Mouse (Mus musculus): ENCODE results near the gene Lmf1. TPM values are rescaled to one million over a fixed set of nuclear protein-coding genes. Genes with fewer than 3 reads are reported as not detected.

The Lmf1 gene
- polyA plus RNA-seq, 1 experiment from 2014 or later = 15.0 TPM

DNA sequence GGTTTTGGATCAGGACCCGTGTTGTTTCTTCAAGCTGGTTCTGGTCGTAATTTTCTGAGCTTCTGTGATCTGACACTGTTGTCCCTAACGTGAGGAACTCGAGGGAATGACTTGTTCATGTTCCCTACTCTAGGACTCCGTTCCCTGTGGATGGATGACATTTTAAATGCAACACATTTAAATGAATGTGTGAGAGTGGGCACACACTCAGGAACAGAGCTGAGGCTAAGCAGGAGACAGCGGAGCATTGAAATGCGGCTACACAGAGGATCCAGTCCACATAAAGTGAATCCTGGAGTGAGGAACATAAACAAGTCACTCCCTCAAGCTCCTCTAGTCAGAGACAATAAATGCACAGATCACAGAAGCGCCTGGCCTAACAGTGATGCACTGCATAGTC is 73.4 kb downstream of the Lmf1 start:
- no peaks in the 10 kb centered on the region for H3K9me3 ChIP-seq (replicated peaks)

DNA sequence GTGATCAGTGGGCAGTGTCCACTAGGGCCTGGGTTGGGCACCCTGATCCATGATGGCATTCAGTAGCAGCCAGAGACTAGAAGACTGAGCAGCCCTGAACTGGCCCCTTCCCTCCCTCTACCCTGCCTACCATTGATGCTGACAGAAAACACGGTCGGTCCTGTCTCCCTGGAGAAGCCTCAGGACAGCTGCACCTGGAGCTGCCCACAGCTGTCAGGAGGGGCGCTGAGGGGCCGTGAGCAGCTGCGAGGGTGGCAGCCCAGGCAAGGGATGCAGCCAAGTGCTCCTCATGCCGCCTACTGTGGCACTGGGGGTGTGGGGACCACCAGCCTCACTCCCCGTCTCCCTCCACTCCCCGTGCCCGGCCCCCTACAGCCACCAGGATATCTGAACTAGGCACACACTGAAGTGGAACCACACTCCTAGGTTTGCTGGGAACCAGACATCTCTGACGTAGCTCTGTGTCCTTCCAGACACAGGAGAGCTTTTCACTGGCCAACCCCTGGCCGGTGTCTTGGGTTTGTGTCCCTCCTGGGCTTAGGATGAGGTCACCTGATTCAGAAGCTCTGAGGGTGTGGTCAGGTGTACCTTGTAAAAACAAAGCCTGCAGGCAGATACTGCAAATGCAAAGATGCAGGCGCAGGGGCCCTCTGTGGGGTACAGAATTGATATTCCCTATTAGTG is 77.4 kb downstream of the Lmf1 start:
- WGBS (ENCODE audit: insufficient replicate concordance) = 70% methylated on average over 12 of the region's 12 CpGs
- Histone ChIP-seq H3K36me3 (0 out of 2 replicates have a peak, but pooled peaks cover 3% of the 10 kb centered on the region), H3K4me3 (no peak overlapping the region), H3K9ac (no peak overlapping the region), H3K4me1 (peaks cover 6% of the 10 kb centered on the region; the same call in 1 of the 2 replicates), H3K9me3 (replicated peaks) (no peaks in the 10 kb centered on the region), H3K27me3 (replicated peaks) (no peaks in the 10 kb centered on the region), H3K4me2 (no peak overlapping the region), H3K27ac (no peak overlapping the region)
- ATAC-seq = no peak

More for the DNA sequence above, 73.4 kb downstream of the Lmf1 start:
- Histone ChIP-seq H3K27me3 (replicated peaks) (no peaks in the 10 kb centered on the region), H3K4me1 (peaks cover 6% of the 10 kb centered on the region; the same call in 1 of the 2 replicates), H3K4me2 (no peak overlapping the region), H3K9ac (no peak overlapping the region), H3K4me3 (no peak overlapping the region), H3K36me3 (peaks cover 3% of the 10 kb centered on the region; the same call in 1 of the 2 replicates), H3K27ac (no peak overlapping the region)
- WGBS (ENCODE audit: insufficient replicate concordance) = 65% methylated on average over 8 of the region's 8 CpGs
- ATAC-seq = no peak

DNA sequence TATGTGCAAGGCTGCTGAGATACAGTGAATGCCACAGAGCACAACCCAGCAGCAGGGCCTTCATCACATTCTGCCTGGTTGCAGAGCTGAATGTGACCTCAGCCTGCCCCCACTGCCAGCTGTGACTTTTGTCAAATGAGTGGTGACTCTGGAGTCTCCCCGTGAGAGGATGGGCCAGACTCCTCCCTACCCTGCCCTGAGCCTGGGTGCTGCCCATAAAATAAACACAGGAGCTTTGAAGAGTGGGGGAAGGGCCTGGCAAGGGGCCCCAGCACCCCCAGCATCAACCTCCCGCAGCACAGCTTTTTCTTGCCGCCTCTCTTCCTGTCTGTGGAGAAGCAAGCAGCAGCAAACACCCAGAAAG is 77.9 kb downstream of the Lmf1 start:
- Histone ChIP-seq H3K27ac (no peak overlapping the region), H3K9ac (no peak overlapping the region), H3K4me3 (no peak overlapping the region), H3K9me3 (replicated peaks) (no peaks in the 10 kb centered on the region), H3K4me2 (no peak overlapping the region), H3K4me1 (peaks cover 6% of the 10 kb centered on the region; the same call in 1 of the 2 replicates), H3K36me3 (0 out of 2 replicates have a peak, but pooled peaks cover 3% of the 10 kb centered on the region), H3K27me3 (replicated peaks) (no peaks in the 10 kb centered on the region)
- 38% methylated on average over 3 of the region's 3 CpGs for WGBS (ENCODE audit: insufficient replicate concordance)
- no peak for ATAC-seq

DNA sequence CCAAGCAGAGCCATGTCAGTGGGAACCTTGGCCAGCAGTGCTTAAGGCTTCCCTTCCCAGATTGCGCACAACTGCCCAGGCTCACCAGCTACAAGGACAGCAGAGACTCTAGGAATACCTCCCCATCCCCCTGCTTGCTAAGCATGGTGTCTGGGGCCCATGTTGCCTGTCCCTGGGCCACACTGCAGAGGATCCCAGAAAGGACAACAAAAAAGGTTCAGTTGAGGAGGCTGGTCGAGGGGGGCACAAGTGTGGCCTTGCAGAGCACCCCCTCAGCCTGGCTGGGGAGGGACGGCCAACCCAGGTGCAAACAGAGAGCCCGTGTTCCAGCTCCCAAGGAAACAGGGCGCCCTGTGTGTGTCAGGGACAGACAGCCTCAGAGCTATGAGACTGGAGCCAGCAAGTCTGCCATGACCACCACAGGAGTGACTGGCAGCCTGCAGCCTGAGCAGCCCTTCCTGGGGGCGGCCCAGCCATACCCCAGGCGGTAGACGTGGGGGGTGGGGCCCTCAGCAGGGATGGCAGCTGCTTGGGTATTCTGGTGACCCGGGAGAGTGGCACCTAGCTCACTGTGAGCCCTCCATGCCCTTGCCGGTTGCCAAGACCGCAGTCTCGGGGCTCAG is 84.4 kb downstream of the Lmf1 start:
- Histone ChIP-seq H3K4me1 (no peaks in the 10 kb centered on the region; the same call in 1 of the 2 replicates), H3K27ac (no peak overlapping the region), H3K4me2 (no peak overlapping the region), H3K36me3 (no peaks in the 10 kb centered on the region), H3K4me3 (no peak overlapping the region), H3K9me3 (replicated peaks) (no peaks in the 10 kb centered on the region), H3K9ac (no peak overlapping the region), H3K27me3 (replicated peaks) (peaks cover 3% of the 10 kb centered on the region; the same call in 1 of the 2 replicates)
- 49% methylated on average over 12 of the region's 12 CpGs for WGBS (ENCODE audit: insufficient replicate concordance)
- no peak for ATAC-seq

DNA sequence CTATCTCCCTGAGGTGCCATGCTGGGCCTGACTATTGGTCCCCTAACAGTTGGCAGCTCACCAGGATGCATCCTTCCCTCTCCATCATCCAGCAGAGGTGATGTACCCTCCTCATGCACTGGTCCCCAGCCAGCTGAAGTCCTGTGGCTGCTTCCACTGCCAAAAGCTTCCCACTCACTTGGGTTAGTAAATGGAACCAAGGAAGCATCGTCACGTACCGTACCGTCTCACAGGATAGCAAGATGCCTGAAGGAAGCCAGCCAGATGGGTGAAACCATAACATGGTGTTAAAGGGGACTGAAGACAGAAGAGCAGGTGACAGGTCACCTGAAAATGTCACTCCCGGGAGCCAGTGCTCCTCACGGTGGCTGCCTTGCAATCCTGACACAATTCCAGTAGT is 86.6 kb downstream of the Lmf1 start:
- H3K27me3 ChIP-seq (replicated peaks) = peaks cover 3% of the 10 kb centered on the region; the same call in 1 of the 2 replicates
- no peak for ATAC-seq
- no peak overlapping the region for H3K4me3 ChIP-seq
- 79% methylated on average over 6 of the region's 6 CpGs for WGBS (ENCODE audit: insufficient replicate concordance)
- no peaks in the 10 kb centered on the region for H3K9me3 ChIP-seq (replicated peaks)
- H3K4me1 ChIP-seq = no peaks in the 10 kb centered on the region; the same call in 1 of the 2 replicates
- no peaks in the 10 kb centered on the region for H3K36me3 ChIP-seq
- no peak overlapping the region for H3K27ac ChIP-seq
- H3K4me2 ChIP-seq = no peak overlapping the region
- no peak overlapping the region for H3K9ac ChIP-seq

DNA sequence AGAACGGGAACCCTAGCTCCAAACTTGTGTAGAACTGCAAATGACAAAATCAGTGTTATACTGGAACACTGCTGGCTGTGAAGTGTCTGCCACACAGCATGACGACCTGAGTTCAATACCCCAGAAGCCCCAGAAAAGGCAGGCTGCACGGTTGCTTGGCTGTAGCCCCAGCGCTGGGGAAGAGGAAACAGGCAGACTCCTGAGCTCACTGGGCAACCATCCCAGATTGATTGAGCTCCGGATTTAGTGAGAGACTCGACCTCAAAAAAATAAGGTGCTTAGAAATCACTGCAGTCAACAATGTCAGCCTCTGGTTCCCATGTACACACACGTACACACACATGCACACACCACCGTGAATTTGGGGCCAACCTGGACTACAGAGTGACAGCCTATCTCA is 87.0 kb downstream of the Lmf1 start:
- Histone ChIP-seq H3K36me3 (no peaks in the 10 kb centered on the region), H3K9me3 (replicated peaks) (no peaks in the 10 kb centered on the region), H3K9ac (no peak overlapping the region), H3K4me2 (no peak overlapping the region), H3K4me1 (no peaks in the 10 kb centered on the region; the same call in 1 of the 2 replicates), H3K27ac (no peak overlapping the region), H3K4me3 (no peak overlapping the region), H3K27me3 (replicated peaks) (peaks cover 3% of the 10 kb centered on the region; the same call in 1 of the 2 replicates)
- WGBS (ENCODE audit: insufficient replicate concordance) = 59% methylated on average over 8 of the region's 8 CpGs
- ATAC-seq = no peak

DNA sequence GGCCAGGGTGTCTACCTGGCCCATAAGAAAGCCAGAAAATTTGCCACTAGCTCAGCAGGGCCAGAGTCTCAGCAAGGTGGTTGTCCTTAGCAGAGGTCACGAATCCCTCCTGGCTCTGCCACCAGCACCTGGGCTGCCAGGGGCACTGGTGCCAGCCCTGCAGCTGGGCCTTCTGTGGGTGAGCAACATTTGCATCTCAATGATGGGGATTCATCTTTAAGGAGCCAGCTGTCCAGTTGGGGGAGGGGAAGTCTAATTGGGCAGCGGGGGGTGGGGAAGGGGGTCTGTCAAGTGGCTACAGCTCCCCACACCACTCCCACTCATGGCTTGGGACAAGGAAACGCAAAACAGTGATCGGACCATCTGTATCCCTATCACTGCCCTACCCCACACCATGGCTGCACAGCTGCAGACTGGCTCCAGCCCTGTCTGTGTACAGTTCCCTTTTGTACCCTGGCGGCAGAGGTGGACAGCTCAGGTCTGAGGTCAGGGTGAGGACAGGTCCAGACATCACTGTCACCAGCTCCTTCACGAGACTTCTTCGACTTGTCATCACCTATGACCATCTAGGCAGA is 89.7 kb downstream of the Lmf1 start:
- H3K9me3 ChIP-seq (replicated peaks) = no peaks in the 10 kb centered on the region
- no peak for ATAC-seq
- no peak overlapping the region for H3K4me2 ChIP-seq
- H3K9ac ChIP-seq = no peak overlapping the region
- H3K4me3 ChIP-seq = no peak overlapping the region
- 0 out of 2 replicates have a peak, but pooled peaks cover 3% of the 10 kb centered on the region for H3K27me3 ChIP-seq (replicated peaks)
- no peaks in the 10 kb centered on the region for H3K36me3 ChIP-seq
- H3K27ac ChIP-seq = no peak overlapping the region
- H3K4me1 ChIP-seq = no peaks in the 10 kb centered on the region
- WGBS (ENCODE audit: insufficient replicate concordance) = 65% methylated on average over 7 of the region's 7 CpGs

DNA sequence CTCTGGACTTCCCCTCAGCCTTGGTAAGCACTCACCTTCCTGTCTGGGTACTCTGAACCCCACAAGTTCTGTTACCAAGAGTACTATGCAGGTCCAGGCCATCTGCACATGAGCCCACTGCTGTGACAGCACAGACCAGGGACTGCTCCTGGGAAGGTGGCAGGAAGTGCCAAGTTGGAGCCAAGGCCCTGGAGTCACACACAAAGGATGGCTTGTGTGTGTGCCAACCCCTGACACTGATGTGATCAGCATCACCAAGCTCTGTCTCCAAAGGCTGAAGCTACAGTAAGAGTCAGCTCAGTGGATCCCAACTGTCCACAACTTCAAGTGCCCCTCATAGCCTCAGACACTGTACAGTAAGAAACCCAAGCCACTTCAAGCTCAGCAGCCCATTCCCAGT is 94.1 kb downstream of the Lmf1 start:
- Histone ChIP-seq H3K4me2 (no peak overlapping the region), H3K4me1 (no peaks in the 10 kb centered on the region), H3K27ac (no peak overlapping the region), H3K4me3 (no peak overlapping the region), H3K27me3 (replicated peaks) (no peaks in the 10 kb centered on the region), H3K36me3 (no peaks in the 10 kb centered on the region), H3K9me3 (replicated peaks) (no peaks in the 10 kb centered on the region), H3K9ac (no peak overlapping the region)
- no peak for ATAC-seq

DNA sequence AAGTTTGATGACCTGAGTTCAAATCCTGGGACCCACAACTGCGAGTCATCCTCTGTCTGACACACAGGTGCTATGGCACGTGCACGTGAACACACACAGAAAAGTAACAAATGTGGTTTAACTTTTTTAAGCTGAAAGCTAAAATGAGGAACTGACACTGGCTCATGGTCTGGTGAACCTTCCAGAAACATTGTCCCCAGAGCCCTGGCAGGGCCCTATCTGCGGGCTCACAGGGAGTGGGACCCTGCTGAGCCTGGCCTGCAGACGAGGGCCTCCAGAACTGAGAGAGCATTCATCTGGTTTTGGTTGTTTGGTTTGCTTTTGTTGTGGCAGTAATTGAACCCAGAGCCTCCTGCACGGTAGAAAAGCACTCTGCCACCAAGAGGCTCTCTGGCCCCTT is 99.1 kb downstream of the Lmf1 start:
- Histone ChIP-seq H3K9me3 (replicated peaks) (no peaks in the 10 kb centered on the region), H3K4me3 (no peak overlapping the region), H3K27ac (no peak overlapping the region), H3K4me1 (no peaks in the 10 kb centered on the region), H3K9ac (no peak overlapping the region), H3K36me3 (no peaks in the 10 kb centered on the region), H3K4me2 (no peak overlapping the region), H3K27me3 (replicated peaks) (peaks cover 13% of the 10 kb centered on the region)
- 47% methylated on average over 6 of the region's 6 CpGs for WGBS (ENCODE audit: insufficient replicate concordance)
- ATAC-seq = no peak

DNA sequence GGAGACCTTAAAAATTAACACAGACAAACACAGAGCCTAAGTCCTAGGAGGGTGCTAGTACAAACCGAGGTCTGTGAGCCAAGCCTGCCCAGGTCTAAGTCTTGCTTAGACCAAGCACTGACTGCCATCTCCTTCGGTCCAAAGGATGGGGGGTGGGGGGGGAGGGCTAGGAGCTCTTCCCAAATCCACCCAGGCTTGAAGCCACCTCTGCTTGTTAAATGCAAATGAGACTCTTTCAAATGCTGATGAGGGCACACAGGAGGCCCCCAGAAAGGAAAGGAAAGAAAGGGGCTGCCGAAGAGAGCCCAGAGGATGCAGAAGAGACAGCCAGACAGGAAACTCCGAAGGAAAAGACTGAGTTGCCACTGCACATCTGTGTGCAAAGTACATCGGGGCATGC is 100.9 kb downstream of the Lmf1 start:
- Histone ChIP-seq H3K4me2 (no peak overlapping the region), H3K9me3 (replicated peaks) (no peaks in the 10 kb centered on the region), H3K4me3 (no peak overlapping the region), H3K27ac (no peak overlapping the region), H3K9ac (no peak overlapping the region), H3K4me1 (no peaks in the 10 kb centered on the region), H3K27me3 (replicated peaks) (peaks cover 23% of the 10 kb centered on the region), H3K36me3 (no peaks in the 10 kb centered on the region)
- WGBS (ENCODE audit: insufficient replicate concordance) = 22% methylated on average over 5 of the region's 5 CpGs
- ATAC-seq = no peak

DNA sequence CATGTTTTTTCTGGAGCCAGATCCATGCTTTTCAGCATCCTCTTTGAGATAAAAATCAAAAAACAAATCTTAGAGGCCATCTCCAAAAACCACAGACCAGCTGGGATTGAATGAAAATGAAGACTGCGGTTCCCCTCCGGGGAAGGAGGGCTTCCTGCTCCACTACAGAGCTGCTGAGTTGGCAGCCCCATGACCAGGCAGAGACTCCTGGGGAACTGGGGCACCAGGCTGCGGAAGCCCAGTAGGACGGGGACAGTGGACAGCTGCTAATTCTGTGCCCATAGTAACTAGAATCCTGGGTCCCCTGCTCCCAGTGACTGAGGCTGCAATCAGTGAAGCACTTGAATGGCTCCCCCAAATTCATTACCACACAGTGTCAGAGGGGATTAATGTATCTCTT is 102.8 kb downstream of the Lmf1 start:
- Histone ChIP-seq H3K9me3 (replicated peaks) (no peaks in the 10 kb centered on the region), H3K27ac (no peak overlapping the region), H3K36me3 (no peaks in the 10 kb centered on the region), H3K9ac (no peak overlapping the region), H3K4me3 (no peak overlapping the region), H3K27me3 (replicated peaks) (peaks cover 40% of the 10 kb centered on the region), H3K4me1 (no peaks in the 10 kb centered on the region), H3K4me2 (no peak overlapping the region)
- 55% methylated on average over 4 of the region's 4 CpGs for WGBS (ENCODE audit: insufficient replicate concordance)
- no peak for ATAC-seq

DNA sequence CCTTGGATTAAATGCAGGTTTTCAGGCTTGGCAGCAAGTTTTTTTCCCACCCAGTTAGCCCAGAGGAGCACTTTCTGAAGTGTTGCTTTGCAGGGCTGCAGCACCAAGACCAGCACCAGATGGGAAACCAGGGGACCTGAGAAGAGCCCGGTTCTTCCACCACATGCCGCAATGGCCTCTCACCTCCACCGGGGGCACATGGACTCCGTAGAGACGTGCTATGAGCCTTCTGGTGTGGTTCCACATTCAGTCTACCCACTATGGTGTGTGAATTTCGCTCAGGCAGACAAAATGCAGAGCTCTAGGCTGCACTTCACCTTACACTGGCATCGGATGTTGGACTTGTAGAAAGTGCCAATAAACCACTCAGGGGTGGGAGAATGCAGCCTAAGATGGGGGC is 107.4 kb downstream of the Lmf1 start:
- H3K36me3 ChIP-seq = no peaks in the 10 kb centered on the region
- no peak overlapping the region for H3K9ac ChIP-seq
- no peak for ATAC-seq
- no peaks in the 10 kb centered on the region for H3K9me3 ChIP-seq (replicated peaks)
- H3K27me3 ChIP-seq (replicated peaks) = peaks cover 50% of the 10 kb centered on the region
- H3K4me1 ChIP-seq = no peaks in the 10 kb centered on the region
- no peak overlapping the region for H3K27ac ChIP-seq
- H3K4me3 ChIP-seq = no peak overlapping the region
- H3K4me2 ChIP-seq = no peak overlapping the region
- 32% methylated on average over 7 of the region's 7 CpGs for WGBS (ENCODE audit: insufficient replicate concordance)

All from liver, embryonic 12.5 days (tissue).